Mouse (Mus musculus): ENCODE measurements around the gene Ccdc33. TPM values are rescaled to one million over a fixed set of nuclear protein-coding genes. Genes with fewer than 3 reads are reported as not detected.

The Ccdc33 gene
- total and polyA plus RNA-seq, 2 experiments from 2014 or later, result 0.52 to 0.75 TPM

GRCm38 (mm10) chr9:58055666-58056065 lies 63.0 kb downstream of the Ccdc33 start:
- DNase-seq (ENCODE audit: low spot score) (no peak), ATAC-seq (peak; percentile 52)
- no peaks in the 10 kb centered on the region for H3K9me3 ChIP-seq (ENCODE audit: low read length)
- no peak overlapping the region for H3K4me3 ChIP-seq (ENCODE audit: low read length)
- H3K27me3 ChIP-seq (ENCODE audit: insufficient read depth, low read length), result 0 out of 2 replicates have a peak, but pooled peaks cover 2% of the 10 kb centered on the region
- no peak overlapping the region for H3K4me2 ChIP-seq (ENCODE audit: low read depth, low read length)
- WGBS, result 55% methylated on average over 5 of the region's 5 CpGs
- no peak overlapping the region for H3K27ac ChIP-seq
- no peak for TF ChIP-seq CTCF (IDR thresholded peaks at IDR 0.05; ENCODE audit: low read depth)
- no peaks in the 10 kb centered on the region for H3K36me3 ChIP-seq (ENCODE audit: insufficient read depth, low read length)
- H3K4me1 ChIP-seq (ENCODE audit: insufficient read depth, low read length), result peaks cover 23% of the 10 kb centered on the region
- H3K9ac ChIP-seq (replicated peaks; ENCODE audit: low read length), result no peak overlapping the region

DNA sequence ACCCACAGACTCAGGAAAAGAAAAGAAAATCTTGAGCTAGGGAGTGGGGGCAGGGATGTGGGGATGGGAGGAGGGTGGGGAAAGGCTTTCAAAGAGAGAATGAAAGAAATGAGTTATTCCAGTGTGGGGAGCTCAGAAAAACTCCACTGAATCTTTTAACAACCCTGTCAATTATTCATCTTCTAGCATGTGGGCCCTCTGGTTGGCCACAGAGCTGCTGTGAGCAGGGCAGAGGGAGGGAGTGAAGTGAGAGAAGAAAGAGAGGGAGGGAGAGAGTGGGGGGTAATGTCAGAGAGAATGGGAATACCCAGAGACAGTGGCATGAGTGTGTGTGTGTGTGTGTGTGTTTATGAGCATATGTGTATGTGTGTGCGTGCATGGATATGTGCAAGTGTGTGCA lies 64.6 kb downstream of the Ccdc33 start:
- H3K36me3 ChIP-seq (ENCODE audit: insufficient read depth, low read length), result no peaks in the 10 kb centered on the region
- H3K9ac ChIP-seq (replicated peaks; ENCODE audit: low read length), result no peak overlapping the region
- H3K9me3 ChIP-seq (ENCODE audit: low read length), result no peaks in the 10 kb centered on the region
- 96% methylated on average over 1 of the region's 1 CpGs for WGBS
- H3K4me2 ChIP-seq (ENCODE audit: low read depth, low read length), result no peak overlapping the region
- 0 out of 2 replicates have a peak, but pooled peaks cover 2% of the 10 kb centered on the region for H3K27me3 ChIP-seq (ENCODE audit: insufficient read depth, low read length)
- no peak overlapping the region for H3K4me3 ChIP-seq (ENCODE audit: low read length)
- peaks cover 11% of the 10 kb centered on the region; the same call in 1 of the 2 replicates for H3K4me1 ChIP-seq (ENCODE audit: insufficient read depth, low read length)
- TF ChIP-seq CTCF (IDR thresholded peaks at IDR 0.05; ENCODE audit: low read depth), result no peak
- DNase-seq (ENCODE audit: low spot score) (no peak), ATAC-seq (no peak)
- H3K27ac ChIP-seq, result no peak overlapping the region

- DNase-seq (ENCODE audit: low spot score) (no peak), ATAC-seq (no peak)
- Histone ChIP-seq H3K4me3 (ENCODE audit: low read length) (no peak overlapping the region), H3K27me3 (ENCODE audit: insufficient read depth, low read length) (0 out of 2 replicates have a peak, but pooled peaks cover 2% of the 10 kb centered on the region), H3K4me1 (ENCODE audit: insufficient read depth, low read length) (peaks cover 15% of the 10 kb centered on the region), H3K36me3 (ENCODE audit: insufficient read depth, low read length) (no peaks in the 10 kb centered on the region), H3K9ac (replicated peaks; ENCODE audit: low read length) (no peak overlapping the region), H3K27ac (no peak overlapping the region), H3K4me2 (ENCODE audit: low read depth, low read length) (no peak overlapping the region), H3K9me3 (ENCODE audit: low read length) (no peaks in the 10 kb centered on the region)
- WGBS, result 41% methylated on average over 3 of the region's 3 CpGs
- TF ChIP-seq CTCF (IDR thresholded peaks at IDR 0.05; ENCODE audit: low read depth), result no peak
These were observed 65.1 kb downstream of the Ccdc33 start for GRCm38 (mm10) chr9:58053544-58053943.

GRCm38 (mm10) chr9:58053102-58053501 lies 65.5 kb downstream of the Ccdc33 start:
- peak; percentile 92 for TF ChIP-seq CTCF (IDR thresholded peaks at IDR 0.05; ENCODE audit: low read depth)
- WGBS, result 19% methylated on average over 3 of the region's 3 CpGs

DNA sequence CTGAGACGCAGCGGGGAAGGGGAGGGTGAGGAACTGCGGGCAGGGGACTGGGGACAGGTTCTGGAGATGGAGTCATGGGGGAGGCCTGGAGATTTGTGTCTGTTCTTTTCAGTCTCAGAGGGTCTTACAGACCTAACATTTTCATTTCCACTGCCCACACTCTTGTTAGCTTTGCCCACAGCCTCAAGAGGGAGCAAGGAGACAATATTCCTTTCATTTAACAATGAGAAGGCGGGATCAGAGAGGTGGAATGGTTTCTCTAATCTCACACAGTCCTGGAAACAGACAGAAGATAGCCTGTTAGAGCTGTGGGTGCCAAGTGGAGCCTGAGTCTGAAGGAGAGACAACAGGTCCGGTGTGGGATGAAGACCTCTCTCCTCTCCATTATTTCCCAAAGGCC lies 66.7 kb downstream of the Ccdc33 start:
- no peaks in the 10 kb centered on the region for H3K9me3 ChIP-seq (ENCODE audit: low read length)
- peak; percentile 72 for TF ChIP-seq CTCF (IDR thresholded peaks at IDR 0.05; ENCODE audit: low read depth)
- H3K4me2 ChIP-seq (ENCODE audit: low read depth, low read length), result no peak overlapping the region
- no peak overlapping the region for H3K27ac ChIP-seq
- H3K36me3 ChIP-seq (ENCODE audit: insufficient read depth, low read length), result no peaks in the 10 kb centered on the region
- H3K9ac ChIP-seq (replicated peaks; ENCODE audit: low read length), result no peak overlapping the region
- DNase-seq (ENCODE audit: low spot score) (peak; percentile 61), ATAC-seq (no peak)
- H3K4me1 ChIP-seq (ENCODE audit: insufficient read depth, low read length), result peaks cover 22% of the 10 kb centered on the region
- H3K27me3 ChIP-seq (ENCODE audit: insufficient read depth, low read length), result no peaks in the 10 kb centered on the region
- 33% methylated on average over 5 of the region's 5 CpGs for WGBS
- no peak overlapping the region for H3K4me3 ChIP-seq (ENCODE audit: low read length)

More at GRCm38 (mm10) chr9:58053102-58053501, 65.5 kb downstream of the Ccdc33 start:
- Histone ChIP-seq H3K27me3 (ENCODE audit: insufficient read depth, low read length) (no peaks in the 10 kb centered on the region), H3K9ac (replicated peaks; ENCODE audit: low read length) (no peak overlapping the region), H3K9me3 (ENCODE audit: low read length) (no peaks in the 10 kb centered on the region), H3K4me1 (ENCODE audit: insufficient read depth, low read length) (peaks cover 19% of the 10 kb centered on the region), H3K36me3 (ENCODE audit: insufficient read depth, low read length) (no peaks in the 10 kb centered on the region), H3K4me3 (ENCODE audit: low read length) (no peak overlapping the region), H3K4me2 (ENCODE audit: low read depth, low read length) (no peak overlapping the region), H3K27ac (no peak overlapping the region)
- DNase-seq (ENCODE audit: low spot score) (peak; percentile 87), ATAC-seq (peak; percentile 51)

DNA sequence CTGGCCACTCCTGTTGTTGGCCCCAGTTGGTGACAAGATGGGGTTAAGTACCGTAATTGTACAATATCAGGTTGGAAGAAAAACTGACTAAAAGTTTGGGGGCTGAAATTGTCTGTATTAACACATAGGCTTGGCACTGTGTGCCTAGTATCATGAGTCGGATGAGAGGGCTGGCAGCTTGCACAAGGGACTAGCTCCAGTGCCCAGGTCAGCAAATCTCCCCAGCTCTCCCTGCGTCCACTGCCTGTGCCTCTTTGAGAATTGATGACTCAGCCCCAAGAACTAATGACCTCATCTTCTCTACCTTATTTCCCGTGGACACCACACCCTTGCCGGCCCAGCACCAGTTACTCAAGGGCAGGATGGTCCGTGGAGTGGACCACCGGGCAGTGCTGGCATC lies 68.8 kb downstream of the Ccdc33 start:
- no peak for ATAC-seq
- Histone ChIP-seq H3K36me3 (ENCODE audit: insufficient read depth, low read length) (no peaks in the 10 kb centered on the region), H3K4me1 (ENCODE audit: insufficient read depth, low read length) (peaks cover 23% of the 10 kb centered on the region), H3K9ac (replicated peaks; ENCODE audit: low read length) (no peak overlapping the region), H3K27ac (0 out of 2 replicates have a peak overlapping the region, but pooled peaks have one; percentile 66), H3K9me3 (ENCODE audit: low read length) (no peaks in the 10 kb centered on the region), H3K4me3 (ENCODE audit: low read length) (no peak overlapping the region), H3K27me3 (ENCODE audit: insufficient read depth, low read length) (no peaks in the 10 kb centered on the region), H3K4me2 (ENCODE audit: low read depth, low read length) (no peak overlapping the region)
- no peak for TF ChIP-seq CTCF (IDR thresholded peaks at IDR 0.05; ENCODE audit: low read depth)
- DNase-seq (ENCODE audit: low spot score), result no peak
- WGBS, result 68% methylated on average over 7 of the region's 7 CpGs

DNA sequence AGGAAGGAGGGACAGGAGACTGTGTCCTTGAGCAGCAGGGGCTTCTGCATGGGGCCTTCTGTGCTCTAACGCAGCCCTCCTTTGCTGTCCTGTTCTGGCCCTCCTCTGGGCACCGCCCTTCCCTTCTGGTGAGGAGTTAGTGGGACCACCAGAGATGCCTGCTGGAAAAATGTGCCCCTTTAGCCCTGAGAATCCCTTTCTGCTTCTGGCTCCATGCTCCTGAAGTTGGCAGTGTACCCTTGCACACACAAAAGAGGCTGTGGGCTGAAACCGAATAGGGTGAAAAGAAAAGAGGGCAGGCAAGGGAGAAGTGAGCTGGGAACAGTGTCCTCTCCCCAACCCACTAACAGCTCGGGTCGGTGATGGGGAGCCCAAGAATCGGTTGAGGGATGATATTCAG lies 69.4 kb downstream of the Ccdc33 start:
- no peak for TF ChIP-seq CTCF (IDR thresholded peaks at IDR 0.05; ENCODE audit: low read depth)
- Histone ChIP-seq H3K4me1 (ENCODE audit: insufficient read depth, low read length) (peaks cover 26% of the 10 kb centered on the region), H3K36me3 (ENCODE audit: insufficient read depth, low read length) (no peaks in the 10 kb centered on the region), H3K4me2 (ENCODE audit: low read depth, low read length) (no peak overlapping the region), H3K4me3 (ENCODE audit: low read length) (no peak overlapping the region), H3K27ac (peak overlapping the region; percentile 66), H3K9me3 (ENCODE audit: low read length) (no peaks in the 10 kb centered on the region), H3K27me3 (ENCODE audit: insufficient read depth, low read length) (no peaks in the 10 kb centered on the region), H3K9ac (replicated peaks; ENCODE audit: low read length) (0 out of 2 replicates have a peak overlapping the region, but pooled peaks have one; percentile 15)
- ATAC-seq (no peak), DNase-seq (ENCODE audit: low spot score) (peak; percentile 28)
- 36% methylated on average over 6 of the region's 6 CpGs for WGBS

All from hindbrain, postnatal 0 days (tissue).